Mouse (Mus musculus) embryonic facial prominence, embryonic 12.5 days (tissue): ENCODE data around the gene Tnrc18. TPM values are rescaled to one million over a fixed set of nuclear protein-coding genes. Genes with fewer than 3 reads are reported as not detected.

Experiments used
- ATAC-seq: fragments of 200-750 bp; cut with Nextera tagmentation; 2 replicates; pipeline ENCODE4 v1.8.0; 2017; ENCODE audit not compliant: insufficient number of reproducible peaks, insufficient read depth, low FRiP score, low TSS enrichment
- H3K27ac ChIP-seq: fragments of 300-500 bp; sonication (generic); 2 replicates; pipeline ENCODE4 v1.5.1; 2016; ENCODE audit warnings: mild to moderate bottlenecking
- H3K27me3 ChIP-seq: fragments of 300-500 bp; sonication (generic); 2 replicates; pipeline ENCODE4 v1.6.1; 2016; ENCODE audit warnings: mild to moderate bottlenecking, moderate library complexity
- H3K36me3 ChIP-seq: fragments of 300-500 bp; sonication (generic); 2 replicates; pipeline ENCODE4 v1.6.1; 2016; ENCODE audit warnings: mild to moderate bottlenecking
- H3K4me1 ChIP-seq: fragments of 300-500 bp; sonication (generic); 2 replicates; pipeline ENCODE4 v1.6.1; 2016
- H3K4me2 ChIP-seq: fragments of 300-500 bp; sonication (generic); replicated peaks from 2 replicates; pipeline ENCODE4 v1.6.1; 2016; ENCODE audit warnings: mild to moderate bottlenecking, moderate library complexity
- H3K4me3 ChIP-seq: fragments of 300-500 bp; sonication (generic); 2 replicates; pipeline ENCODE4 v1.5.1; 2016; ENCODE audit warnings: mild to moderate bottlenecking
- H3K9ac ChIP-seq: fragments of 300-500 bp; sonication (generic); 2 replicates; pipeline ENCODE4 v1.6.1; 2016; ENCODE audit warnings: mild to moderate bottlenecking, moderate library complexity
- H3K9me3 ChIP-seq: fragments of 300-500 bp; sonication (generic); 2 replicates; pipeline ENCODE4 v1.6.1; 2016; ENCODE audit warnings: mild to moderate bottlenecking, moderate library complexity
- WGBS: fragments of 180-500 bp; shearing (Covaris S2); methylation state at CpG from one replicate; pipeline ENCODE4 v1.1.7; 2016; 5-methylcytosine and 5-hydroxymethylcytosine counted together
- polyA plus RNA-seq: library from polyadenylated mRNA; unstranded; fragments of >200 nt; fragmentation: Nextera tagmentation; extraction: Ambion mirVana; gene quantifications from 2 replicates; pipeline ENCODE4 v1.2.1, GENCODE M21; 2016

Gene Tnrc18
- polyA plus RNA-seq, 1 experiment from 2014 or later: 61.0 TPM

DNA sequence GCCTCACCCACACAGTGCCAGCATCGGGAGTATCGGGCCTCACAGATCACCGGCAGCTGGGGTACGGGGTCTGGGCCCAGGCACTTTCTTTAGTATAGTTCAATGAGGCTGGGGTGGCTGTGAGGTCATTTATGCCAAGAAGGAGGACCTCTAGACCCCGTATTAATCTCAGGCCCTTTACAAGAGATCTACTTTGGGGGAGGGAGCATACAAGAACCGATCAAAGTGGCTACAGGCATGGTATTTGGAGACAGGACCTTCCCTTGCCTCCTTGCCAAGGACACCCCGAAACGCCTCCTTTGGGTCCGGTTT lies 4.5 kb upstream of the Tnrc18 start:
- H3K4me1 ChIP-seq: peaks cover 34% of the 10 kb centered on the region
- WGBS: under 1% methylated on average over 9 of the region's 9 CpGs
- H3K9me3 ChIP-seq: no peaks in the 10 kb centered on the region
- H3K27ac ChIP-seq: peak overlapping the region; percentile 100
- H3K4me3 ChIP-seq: peak overlapping the region; percentile 97
- peak overlapping the region; percentile 87 for H3K4me2 ChIP-seq
- H3K9ac ChIP-seq: peak overlapping the region; percentile 100
- ATAC-seq: no peak
- no peaks in the 10 kb centered on the region for H3K27me3 ChIP-seq
- no peaks in the 10 kb centered on the region for H3K36me3 ChIP-seq

- Histone ChIP-seq H3K27me3 (no peaks in the 10 kb centered on the region), H3K9ac (peak overlapping the region; percentile 100), H3K4me1 (peaks cover 34% of the 10 kb centered on the region), H3K36me3 (no peaks in the 10 kb centered on the region), H3K27ac (peak overlapping the region; percentile 100), H3K4me3 (peak overlapping the region; percentile 97), H3K4me2 (peak overlapping the region; percentile 87), H3K9me3 (no peaks in the 10 kb centered on the region)
- WGBS: 0% methylated on average over 36 of the region's 36 CpGs
- ATAC-seq: no peak
Observed at GRCm38 (mm10) chr5:142821266-142821973, 4.0 kb upstream of the Tnrc18 start.

- H3K4me2 ChIP-seq: peak overlapping the region; percentile 87
- no peaks in the 10 kb centered on the region for H3K36me3 ChIP-seq
- H3K9me3 ChIP-seq: no peaks in the 10 kb centered on the region
- H3K27ac ChIP-seq: peak overlapping the region; percentile 100
- no peaks in the 10 kb centered on the region for H3K27me3 ChIP-seq
- peak overlapping the region; percentile 97 for H3K4me3 ChIP-seq
- peaks cover 27% of the 10 kb centered on the region for H3K4me1 ChIP-seq
- WGBS: under 1% methylated on average over 53 of the region's 53 CpGs
- ATAC-seq: no peak
- peak overlapping the region; percentile 100 for H3K9ac ChIP-seq
Observed at GRCm38 (mm10) chr5:142820276-142821265, 3.1 kb upstream of the Tnrc18 start.

- H3K27me3 ChIP-seq: no peaks in the 10 kb centered on the region
- WGBS: under 1% methylated on average over 36 of the region's 36 CpGs
- 0 out of 2 replicates have a peak, but pooled peaks cover 4% of the 10 kb centered on the region for H3K36me3 ChIP-seq
- no peak for ATAC-seq
- H3K9me3 ChIP-seq: no peaks in the 10 kb centered on the region
- H3K4me1 ChIP-seq: peaks cover 18% of the 10 kb centered on the region
- H3K27ac ChIP-seq: peak overlapping the region; percentile 100
- H3K4me3 ChIP-seq: peak overlapping the region; percentile 97
- peak overlapping the region; percentile 100 for H3K9ac ChIP-seq
- H3K4me2 ChIP-seq: peak overlapping the region; percentile 87
Observed at GRCm38 (mm10) chr5:142819385-142820275, 2.2 kb upstream of the Tnrc18 start.

GRCm38 (mm10) chr5:142818435-142819360 lies 1.2 kb upstream of the Tnrc18 start:
- under 1% methylated on average over 43 of the region's 43 CpGs for WGBS
- Histone ChIP-seq H3K36me3 (0 out of 2 replicates have a peak, but pooled peaks cover 5% of the 10 kb centered on the region), H3K4me1 (peaks cover 9% of the 10 kb centered on the region), H3K9ac (peak overlapping the region; percentile 100), H3K9me3 (no peaks in the 10 kb centered on the region), H3K4me3 (peak overlapping the region; percentile 97), H3K4me2 (peak overlapping the region; percentile 87), H3K27me3 (no peaks in the 10 kb centered on the region), H3K27ac (peak overlapping the region; percentile 100)
- ATAC-seq: no peak

GRCm38 (mm10) chr5:142816811-142817523 lies 495 bp downstream of the Tnrc18 start:
- WGBS: under 1% methylated on average over 71 of the region's 71 CpGs

GRCm38 (mm10) chr5:142816031-142816810 lies 1.2 kb downstream of the Tnrc18 start:
- Histone ChIP-seq H3K4me1 (peaks cover 22% of the 10 kb centered on the region), H3K9me3 (no peaks in the 10 kb centered on the region), H3K4me3 (peak overlapping the region; percentile 97), H3K36me3 (0 out of 2 replicates have a peak, but pooled peaks cover 5% of the 10 kb centered on the region), H3K9ac (peak overlapping the region; percentile 100), H3K27me3 (no peaks in the 10 kb centered on the region), H3K4me2 (peak overlapping the region; percentile 97), H3K27ac (peak overlapping the region; percentile 100)
- no peak for ATAC-seq
- under 1% methylated on average over 39 of the region's 39 CpGs for WGBS

More at GRCm38 (mm10) chr5:142816811-142817523, 495 bp downstream of the Tnrc18 start:
- Histone ChIP-seq H3K27ac (peak overlapping the region; percentile 100), H3K9me3 (no peaks in the 10 kb centered on the region), H3K4me1 (peaks cover 14% of the 10 kb centered on the region), H3K36me3 (0 out of 2 replicates have a peak, but pooled peaks cover 5% of the 10 kb centered on the region), H3K4me2 (peak overlapping the region; percentile 97), H3K4me3 (peak overlapping the region; percentile 97), H3K27me3 (no peaks in the 10 kb centered on the region), H3K9ac (peak overlapping the region; percentile 100)
- ATAC-seq: no peak

DNA sequence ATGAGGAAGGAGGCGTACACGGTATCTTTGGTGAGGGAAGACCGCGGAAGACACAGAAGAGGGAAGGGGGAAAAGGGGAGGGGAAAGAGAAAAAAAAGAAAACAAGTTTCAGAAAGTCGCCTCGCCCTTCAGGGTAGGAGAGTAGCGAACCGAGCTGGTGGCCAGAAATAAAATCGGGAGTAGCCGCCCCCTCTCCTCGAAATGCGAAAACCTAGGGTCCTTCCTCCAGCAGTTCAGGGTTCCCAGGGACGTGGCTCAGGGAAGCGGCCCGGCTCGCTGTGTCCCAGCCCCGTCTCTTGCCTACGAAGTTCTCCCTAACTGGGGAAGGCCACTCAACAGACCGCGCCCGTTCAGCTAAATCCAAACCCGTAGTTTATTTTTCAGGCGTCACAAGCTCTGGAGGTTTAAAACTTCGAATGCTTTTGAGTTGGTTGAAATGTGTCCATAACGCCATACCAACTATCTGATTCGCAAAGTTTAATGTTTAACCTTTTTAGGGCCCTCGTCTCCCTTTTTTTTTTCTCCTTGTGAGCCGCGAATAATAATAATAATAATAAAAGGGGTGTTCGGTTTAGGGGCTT lies 2.0 kb downstream of the Tnrc18 start:
- H3K36me3 ChIP-seq: 0 out of 2 replicates have a peak, but pooled peaks cover 7% of the 10 kb centered on the region
- no peak for ATAC-seq
- H3K9me3 ChIP-seq: no peaks in the 10 kb centered on the region
- H3K4me1 ChIP-seq: peaks cover 28% of the 10 kb centered on the region
- peak overlapping the region; percentile 100 for H3K27ac ChIP-seq
- H3K9ac ChIP-seq: peak overlapping the region; percentile 100
- peak overlapping the region; percentile 97 for H3K4me2 ChIP-seq
- no peaks in the 10 kb centered on the region for H3K27me3 ChIP-seq
- under 1% methylated on average over 30 of the region's 30 CpGs for WGBS
- H3K4me3 ChIP-seq: peak overlapping the region; percentile 97
